Mouse (Mus musculus): ENCODE measurements around the gene Vgll1.

Vgll1 gene

GRCm38 (mm10) chrX:57087806-57088205 is at the start of gene Vgll1:
Gene Vgll1, plus strand, starts transcription at chrX:57088106.
- no peak for DNase-seq

- no peak for DNase-seq
These were observed 45.1 kb upstream of the Vgll1 start, which contains the start of gene Brs3 for GRCm38 (mm10) chrX:57042774-57043173. Gene Brs3, plus strand, starts transcription at chrX:57043074.

GRCm38 (mm10) chrX:57043869-57044268 is 44.0 kb upstream of the Vgll1 start:
- no peak for DNase-seq

GRCm38 (mm10) chrX:57052848-57053173 is 35.1 kb upstream of the Vgll1 start:
- DNase-seq: no peak

- peak; percentile 70 to 86 for DNase-seq
These were observed 34.5 kb upstream of the Vgll1 start, which contains the start of gene Htatsf1 for GRCm38 (mm10) chrX:57053174-57053992. Gene Htatsf1, plus strand, starts transcription at chrX:57053583.

- DNase-seq: no peak
These were observed 33.9 kb upstream of the Vgll1 start for GRCm38 (mm10) chrX:57053993-57054385.

- no peak for DNase-seq
These were observed 6.4 kb upstream of the Vgll1 start for GRCm38 (mm10) chrX:57081496-57081895.

- no peak for DNase-seq
These were observed 15.5 kb downstream of the Vgll1 start for GRCm38 (mm10) chrX:57103415-57103814.

GRCm38 (mm10) chrX:57106956-57107355 is 19.1 kb downstream of the Vgll1 start:
- no peak for DNase-seq

- DNase-seq: no peak
These were observed 30.2 kb downstream of the Vgll1 start for GRCm38 (mm10) chrX:57118143-57118542.

- no peak for DNase-seq
These were observed 32.9 kb downstream of the Vgll1 start for GRCm38 (mm10) chrX:57120768-57121167.

- no peak for DNase-seq
These were observed 42.7 kb downstream of the Vgll1 start for GRCm38 (mm10) chrX:57130633-57131032.

- no peak for DNase-seq
These were observed 49.7 kb downstream of the Vgll1 start for GRCm38 (mm10) chrX:57137627-57138026.

GRCm38 (mm10) chrX:57153520-57153919 is 65.6 kb downstream of the Vgll1 start:
- DNase-seq: no peak
